Mouse (Mus musculus): Measurements from ENCODE around the gene Itga9.

DNA sequence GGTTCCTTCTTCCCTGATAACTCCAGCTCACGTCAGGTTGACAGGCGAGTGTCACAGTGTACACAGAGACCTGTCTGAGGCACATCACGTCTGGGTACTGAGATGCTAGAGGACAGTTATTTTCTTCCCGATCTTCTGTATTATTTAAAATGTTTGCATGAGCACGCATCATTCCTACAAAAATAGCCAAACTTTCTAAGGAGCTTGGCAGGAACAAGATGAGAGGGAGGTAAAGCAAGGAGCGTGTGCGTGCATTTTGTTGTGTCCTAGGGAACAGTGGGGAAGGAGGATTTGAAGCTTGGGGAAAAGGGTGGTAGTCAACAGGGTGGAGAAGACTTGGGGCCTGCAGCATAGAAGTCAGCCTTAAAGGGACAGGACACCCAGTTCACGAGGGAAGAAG lies 342.6 kb downstream of the Itga9 start:
- no peak for TF ChIP-seq CTCF (IDR thresholded peaks at IDR 0.05; ENCODE audit: insufficient read depth, low read depth, low read length)
- no peak for TF ChIP-seq POLR2A (IDR thresholded peaks at IDR 0.05; ENCODE audit: insufficient read depth, low read depth, low read length)

All from olfactory bulb, adult 2 months (tissue).